In genomic region chr8:87233805-87234331, GRCm38 (mm10) we compare ENCODE assay signal across 10 mouse cellular contexts.
DNase-seq lines count a peak whose midpoint lies in the region; ATAC-seq lines count a peak whose summit lies in the region.
"Had no signal": no experiment of that assay in that cellular context is flagged by ENCODE, and none has a peak within 500 bp of the region (broad histone marks: within the 10 kb centered on the region; RNA-seq: fewer than 3 reads in every experiment).

No protein-coding gene starts in this region.

- 0 out of 2 replicates have a peak overlapping the region, but pooled peaks have one; percentile 6 for H3K4me3 ChIP-seq in kidney, embryonic 16.5 days (ENCODE audit: low read length)
- no peak overlapping the region for H3K4me3 ChIP-seq in embryonic facial prominence, embryonic 14.5 days (ENCODE audit: low read depth, low read length)
- no peak overlapping the region for H3K4me3 ChIP-seq in limb, embryonic 11.5 days (ENCODE audit: low read depth, low read length)
- H3K4me3 ChIP-seq in heart, embryonic 10.5 days = no peak overlapping the region
- H3K4me3 ChIP-seq: erythroblast, embryonic 14.5 days had no signal

- H3K27ac ChIP-seq in kidney, embryonic 16.5 days (ENCODE audit: low read length) = no peak overlapping the region
- H3K27ac ChIP-seq in embryonic facial prominence, embryonic 14.5 days (replicated peaks; ENCODE audit: low read depth, low read length) = no peak overlapping the region
- H3K27ac ChIP-seq in limb, embryonic 11.5 days (replicated peaks; ENCODE audit: low read depth, low read length) = no peak overlapping the region
- H3K27ac ChIP-seq in heart, embryonic 10.5 days = no peak overlapping the region

- intact Hi-C loops in heart, postnatal 25 days (cut with DNase I) = no loop called here
- intact Hi-C loops in left cerebral cortex, postnatal 10 days (cut with DNase I) = no loop called here

- no peak overlapping the region for H3K9ac ChIP-seq in kidney, embryonic 16.5 days (replicated peaks; ENCODE audit: low read length)
- no peak overlapping the region for H3K9ac ChIP-seq in embryonic facial prominence, embryonic 14.5 days (ENCODE audit: low read depth, low read length)
- H3K9ac ChIP-seq in limb, embryonic 11.5 days (ENCODE audit: low read length) = no peak overlapping the region

- no peaks in the 10 kb centered on the region for H3K36me3 ChIP-seq in kidney, embryonic 16.5 days (ENCODE audit: insufficient read depth, low read length)
- H3K36me3 ChIP-seq in embryonic facial prominence, embryonic 14.5 days (ENCODE audit: control insufficient read depth, insufficient read depth, low read length) = no peaks in the 10 kb centered on the region
- H3K36me3 ChIP-seq in limb, embryonic 11.5 days (ENCODE audit: control insufficient read depth, insufficient read depth, low read length) = no peaks in the 10 kb centered on the region
- H3K36me3 ChIP-seq in heart, embryonic 10.5 days = no peaks in the 10 kb centered on the region

- peak; percentile 84 for ATAC-seq in kidney, embryonic 16.5 days (ENCODE audit: low FRiP score, low TSS enrichment)
- ATAC-seq in embryonic facial prominence, embryonic 14.5 days (ENCODE audit: low read depth) = peak; percentile 48
- ATAC-seq in limb, embryonic 11.5 days (ENCODE audit: insufficient number of reproducible peaks, low FRiP score, low TSS enrichment, low read depth) = peak; percentile 56; the same call in 1 of the 2 replicates

- peaks cover 23% of the 10 kb centered on the region for H3K4me1 ChIP-seq in kidney, embryonic 16.5 days (ENCODE audit: insufficient read depth, low read length)
- peaks cover 5% of the 10 kb centered on the region; the same call in 1 of the 2 replicates for H3K4me1 ChIP-seq in embryonic facial prominence, embryonic 14.5 days (ENCODE audit: control insufficient read depth, insufficient read depth, low read length)
- H3K4me1 ChIP-seq in limb, embryonic 11.5 days (ENCODE audit: control insufficient read depth, insufficient read depth, low read length) = peaks cover 15% of the 10 kb centered on the region
- peaks cover 22% of the 10 kb centered on the region for H3K4me1 ChIP-seq in heart, embryonic 10.5 days

- H3K4me2 ChIP-seq in kidney, embryonic 16.5 days (replicated peaks; ENCODE audit: low read depth, low read length) = 0 out of 2 replicates have a peak overlapping the region, but pooled peaks have one; percentile 16
- H3K4me2 ChIP-seq in embryonic facial prominence, embryonic 14.5 days (ENCODE audit: low read depth, low read length) = no peak overlapping the region
- no peak overlapping the region for H3K4me2 ChIP-seq in limb, embryonic 11.5 days (ENCODE audit: low read depth, severe bottlenecking)

- no peaks in the 10 kb centered on the region for H3K9me3 ChIP-seq in kidney, embryonic 16.5 days (ENCODE audit: low read length)
- H3K9me3 ChIP-seq in embryonic facial prominence, embryonic 14.5 days (ENCODE audit: control insufficient read depth, low read length) = no peaks in the 10 kb centered on the region
- H3K9me3 ChIP-seq in limb, embryonic 11.5 days (ENCODE audit: control insufficient read depth, low read length) = no peaks in the 10 kb centered on the region
- H3K9me3 ChIP-seq in heart, embryonic 10.5 days = no peaks in the 10 kb centered on the region

- WGBS in kidney, embryonic 16.5 days = 23% methylated on average over 10 of the region's 10 CpGs
- 33% methylated on average over 10 of the region's 10 CpGs for WGBS in embryonic facial prominence, embryonic 14.5 days
- WGBS in limb, embryonic 11.5 days = 49% methylated on average over 10 of the region's 10 CpGs
- 55% methylated on average over 10 of the region's 10 CpGs for WGBS in heart, embryonic 10.5 days

- DNase-seq in kidney, postnatal 25 days = no peak
- DNase-seq in embryonic facial prominence, embryonic 14.5 days (ENCODE audit: low spot score) = peak; percentile 64
- DNase-seq in limb, embryonic 11.5 days (ENCODE audit: low spot score) = no peak
- DNase-seq in retina, embryonic 14.5 days (ENCODE audit: low spot score) = peak; percentile 74
- no peak for DNase-seq in heart, postnatal 25 days (ENCODE audit: low spot score)
- no peak for DNase-seq in heart, embryonic 10.5 days (ENCODE audit: low spot score)
- DNase-seq in left cerebral cortex, postnatal 10 days (ENCODE audit: extremely low spot score in 1 of 2, low spot score in 2 of 2) = no peak
- DNase-seq: right cerebral cortex, postnatal 25 days had no signal

- H3K27me3 ChIP-seq in kidney, embryonic 16.5 days (ENCODE audit: insufficient read depth, low read length) = no peaks in the 10 kb centered on the region
- no peaks in the 10 kb centered on the region for H3K27me3 ChIP-seq in embryonic facial prominence, embryonic 14.5 days (replicated peaks; ENCODE audit: control insufficient read depth, insufficient read depth, low read length)
- no peaks in the 10 kb centered on the region for H3K27me3 ChIP-seq in limb, embryonic 11.5 days (ENCODE audit: control insufficient read depth, insufficient read depth, low read length)
- H3K27me3 ChIP-seq in heart, embryonic 10.5 days (ENCODE audit: insufficient read depth, poor library complexity, severe bottlenecking) = peaks cover 3% of the 10 kb centered on the region; the same call in 1 of the 2 replicates

Comparison
In these comparisons a context has a peak if more than half of its experiments do, and no peak if none do; other contexts are left out.
1. DNase-seq: peak in embryonic facial prominence, embryonic 14.5 days (single experiment) and retina, embryonic 14.5 days (single experiment); none in kidney, postnatal 25 days (0 of 2), limb, embryonic 11.5 days (single experiment), heart, postnatal 25 days (single experiment), heart, embryonic 10.5 days (single experiment) and left cerebral cortex, postnatal 10 days (0 of 2).
2. Peak in every context shown above with its lines, with median percentiles within 50 percentile points of each other: ATAC-seq.